Mouse (Mus musculus): ENCODE measurements around the gene Rag2. TPM values are rescaled to one million over a fixed set of nuclear protein-coding genes. Genes with fewer than 3 reads are reported as not detected.

Gene Rag2
- total RNA-seq, 4 experiments from 2014 or later, result not detected

Other genes starting within 250 kb of the Rag2 start
- under 1 TPM; 0.07 to 0.42 (median 0.21) TPM for gene Rag1, start 24.8 kb downstream of the Rag2 start, total RNA-seq (2022)
- gene B230118H07Rik, start 24.8 kb downstream of the Rag2 start, total RNA-seq (2022), result 10 to 100 TPM; 26.9 to 41.0 (median 28.7) TPM
- gene Traf6, start 53.7 kb downstream of the Rag2 start, total RNA-seq (2022), result 10 to 100 TPM; 10.9 to 14.2 (median 12.5) TPM